Mouse (Mus musculus) brain, embryonic 18.5 days (tissue): ENCODE measurements at regions not wholly inside any gene's neighbourhood (a gene's known extent, or its start where the extent isn't known, plus 50 kb on each side); places are given as distances from the start of the nearest gene placed in this dataset.

Source experiments
- DNase-seq: peaks from one replicate; pipeline ENCODE4 v3.0.0-alpha.2; 2012; ENCODE audit warnings: low read depth, low spot score

- DNase-seq, result no peak
Measured at GRCm38 (mm10) chr13:44594645-44595044, 134.6 kb upstream of the Jarid2 start.

GRCm38 (mm10) chr13:44597666-44598065 lies 131.6 kb upstream of the Jarid2 start:
- no peak for DNase-seq

- no peak for DNase-seq
Measured at GRCm38 (mm10) chr13:44601024-44601423, 128.2 kb upstream of the Jarid2 start.

- no peak for DNase-seq
Measured at GRCm38 (mm10) chr13:44602658-44603057, 126.6 kb upstream of the Jarid2 start.

GRCm38 (mm10) chr13:44607316-44608285 lies 121.7 kb upstream of the Jarid2 start:
- peak; percentile 6 for DNase-seq

GRCm38 (mm10) chr13:44608286-44608675 lies 121.0 kb upstream of the Jarid2 start:
- no peak for DNase-seq

GRCm38 (mm10) chr13:44608681-44609335 lies 120.5 kb upstream of the Jarid2 start:
- no peak for DNase-seq

GRCm38 (mm10) chr13:44609606-44610005 lies 119.7 kb upstream of the Jarid2 start:
- no peak for DNase-seq

GRCm38 (mm10) chr13:44615696-44616095 lies 113.6 kb upstream of the Jarid2 start:
- DNase-seq, result no peak

GRCm38 (mm10) chr13:44618368-44618767 lies 110.9 kb upstream of the Jarid2 start:
- no peak for DNase-seq

- no peak for DNase-seq
Measured at GRCm38 (mm10) chr13:44622661-44623355, 106.5 kb upstream of the Jarid2 start.

GRCm38 (mm10) chr13:44624716-44625115 lies 104.6 kb upstream of the Jarid2 start:
- no peak for DNase-seq

GRCm38 (mm10) chr13:44625792-44626191 lies 103.5 kb upstream of the Jarid2 start:
- DNase-seq, result no peak

- no peak for DNase-seq
Measured at GRCm38 (mm10) chr13:44626806-44627205, 102.5 kb upstream of the Jarid2 start.

- no peak for DNase-seq
Measured at GRCm38 (mm10) chr13:44630061-44630460, 99.2 kb upstream of the Jarid2 start.

GRCm38 (mm10) chr13:44634616-44635015 lies 94.7 kb upstream of the Jarid2 start:
- no peak for DNase-seq

- DNase-seq, result no peak
Measured at GRCm38 (mm10) chr13:44635221-44636007, 93.9 kb upstream of the Jarid2 start.

GRCm38 (mm10) chr13:44636008-44636335 lies 93.3 kb upstream of the Jarid2 start:
- DNase-seq, result no peak

GRCm38 (mm10) chr13:44642361-44642760 lies 86.9 kb upstream of the Jarid2 start:
- DNase-seq, result no peak

- no peak for DNase-seq
Measured at GRCm38 (mm10) chr13:44650052-44650451, 79.2 kb upstream of the Jarid2 start.
